Mouse (Mus musculus): Measurements from ENCODE around the gene Adgrd1. TPM values are rescaled to one million over a fixed set of nuclear protein-coding genes. Genes with fewer than 3 reads are reported as not detected.

The Adgrd1 gene
- polyA plus RNA-seq, 1 experiment from 2014 or later = 1.6 TPM

DNA sequence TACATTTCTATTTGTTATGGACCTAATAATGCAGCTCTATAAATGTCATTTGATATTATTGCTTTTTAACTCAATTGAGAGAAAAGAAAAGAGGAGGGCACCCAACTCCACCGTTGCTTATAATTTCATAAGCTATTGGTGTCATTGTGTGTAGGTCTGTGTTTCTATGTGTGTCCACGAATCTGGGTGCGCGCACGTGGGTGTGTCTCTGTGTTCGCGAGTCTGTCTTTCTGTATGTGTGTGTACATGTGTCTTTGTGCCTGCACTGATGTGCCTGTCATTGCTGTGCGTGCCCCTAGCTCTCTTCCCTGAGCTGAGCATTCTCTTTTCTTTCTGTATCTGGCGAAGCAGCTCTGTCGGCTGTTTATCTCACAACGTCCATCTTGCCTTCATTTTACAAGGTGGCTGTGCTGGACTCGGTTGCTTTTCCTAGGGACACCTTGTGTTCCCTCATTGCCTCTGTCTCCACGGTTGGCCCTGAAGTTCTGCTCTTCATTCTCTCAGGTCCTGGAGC is 84.2 kb downstream of the Adgrd1 start:
- no peaks in the 10 kb centered on the region for H3K27me3 ChIP-seq (replicated peaks; ENCODE audit: control insufficient read depth, insufficient read depth, low read length)
- no peak overlapping the region for H3K27ac ChIP-seq (ENCODE audit: low read depth, low read length)
- no peaks in the 10 kb centered on the region for H3K9me3 ChIP-seq (ENCODE audit: control insufficient read depth)
- no peak overlapping the region for H3K4me2 ChIP-seq (replicated peaks; ENCODE audit: low read depth)
- no peak overlapping the region for H3K9ac ChIP-seq (ENCODE audit: low read depth, low read length)
- no peak overlapping the region for H3K4me3 ChIP-seq (ENCODE audit: low read depth, low read length)
- H3K4me1 ChIP-seq (replicated peaks; ENCODE audit: control insufficient read depth, insufficient read depth, low read length) = no peaks in the 10 kb centered on the region
- 72% methylated on average over 13 of the region's 13 CpGs for WGBS
- no peak for TF ChIP-seq CTCF (IDR thresholded peaks at IDR 0.05; ENCODE audit: low read depth)
- ATAC-seq = no peak
- H3K36me3 ChIP-seq (ENCODE audit: control insufficient read depth, insufficient read depth) = no peaks in the 10 kb centered on the region

DNA sequence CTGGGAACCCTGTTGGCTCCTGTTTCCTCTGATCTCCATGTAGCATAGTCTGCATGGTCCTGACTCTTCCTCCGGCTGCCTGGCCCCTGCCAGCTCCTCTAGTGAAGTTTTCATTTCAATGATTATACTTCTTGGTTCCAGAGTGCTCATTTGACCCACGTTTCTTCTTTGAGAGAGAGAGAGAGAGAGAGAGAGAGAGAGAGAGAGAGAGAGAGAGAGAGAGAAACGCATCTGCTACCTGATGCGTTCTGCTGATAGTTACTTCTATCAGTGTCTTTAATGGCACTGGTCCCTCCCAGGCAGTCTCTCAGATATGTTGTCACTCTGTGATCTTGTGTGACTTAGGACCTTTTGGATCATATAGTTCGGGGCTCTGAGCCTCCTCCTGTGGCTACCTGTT is 84.9 kb downstream of the Adgrd1 start:
- Histone ChIP-seq H3K9ac (ENCODE audit: low read depth, low read length) (no peak overlapping the region), H3K4me3 (ENCODE audit: low read depth, low read length) (no peak overlapping the region), H3K4me2 (replicated peaks; ENCODE audit: low read depth) (no peak overlapping the region), H3K36me3 (ENCODE audit: control insufficient read depth, insufficient read depth) (no peaks in the 10 kb centered on the region), H3K4me1 (replicated peaks; ENCODE audit: control insufficient read depth, insufficient read depth, low read length) (no peaks in the 10 kb centered on the region), H3K9me3 (ENCODE audit: control insufficient read depth) (no peaks in the 10 kb centered on the region), H3K27me3 (replicated peaks; ENCODE audit: control insufficient read depth, insufficient read depth, low read length) (no peaks in the 10 kb centered on the region), H3K27ac (ENCODE audit: low read depth, low read length) (no peak overlapping the region)
- 56% methylated on average over 5 of the region's 5 CpGs for WGBS
- no peak for ATAC-seq
- no peak for TF ChIP-seq CTCF (IDR thresholded peaks at IDR 0.05; ENCODE audit: low read depth)

DNA sequence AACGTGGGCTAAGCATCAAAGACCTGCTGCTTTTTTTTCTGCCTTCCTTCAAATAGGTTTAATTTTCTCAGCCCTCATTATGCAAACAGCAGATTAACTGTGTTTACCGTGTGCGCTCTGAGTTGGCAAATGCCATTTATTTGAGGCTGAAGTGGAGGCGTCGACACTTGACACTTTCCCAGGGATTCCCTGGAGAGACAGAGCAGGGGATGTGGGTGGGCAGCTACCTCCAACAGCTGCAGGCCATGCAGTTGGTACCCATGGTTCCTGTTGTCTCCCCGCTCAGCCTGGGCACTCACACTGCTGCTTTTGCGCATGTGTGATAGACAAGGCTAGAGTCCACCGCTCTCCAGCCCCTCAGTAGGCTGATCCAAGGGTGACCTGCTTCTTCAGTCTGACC is 86.0 kb downstream of the Adgrd1 start:
- H3K4me1 ChIP-seq (replicated peaks; ENCODE audit: control insufficient read depth, insufficient read depth, low read length) = no peaks in the 10 kb centered on the region
- TF ChIP-seq CTCF (IDR thresholded peaks at IDR 0.05; ENCODE audit: low read depth) = no peak
- H3K4me2 ChIP-seq (replicated peaks; ENCODE audit: low read depth) = no peak overlapping the region
- no peak overlapping the region for H3K9ac ChIP-seq (ENCODE audit: low read depth, low read length)
- no peak for ATAC-seq
- no peaks in the 10 kb centered on the region for H3K36me3 ChIP-seq (ENCODE audit: control insufficient read depth, insufficient read depth)
- H3K4me3 ChIP-seq (ENCODE audit: low read depth, low read length) = no peak overlapping the region
- 39% methylated on average over 8 of the region's 8 CpGs for WGBS
- H3K27ac ChIP-seq (ENCODE audit: low read depth, low read length) = no peak overlapping the region
- H3K27me3 ChIP-seq (replicated peaks; ENCODE audit: control insufficient read depth, insufficient read depth, low read length) = no peaks in the 10 kb centered on the region
- H3K9me3 ChIP-seq (ENCODE audit: control insufficient read depth) = no peaks in the 10 kb centered on the region

DNA sequence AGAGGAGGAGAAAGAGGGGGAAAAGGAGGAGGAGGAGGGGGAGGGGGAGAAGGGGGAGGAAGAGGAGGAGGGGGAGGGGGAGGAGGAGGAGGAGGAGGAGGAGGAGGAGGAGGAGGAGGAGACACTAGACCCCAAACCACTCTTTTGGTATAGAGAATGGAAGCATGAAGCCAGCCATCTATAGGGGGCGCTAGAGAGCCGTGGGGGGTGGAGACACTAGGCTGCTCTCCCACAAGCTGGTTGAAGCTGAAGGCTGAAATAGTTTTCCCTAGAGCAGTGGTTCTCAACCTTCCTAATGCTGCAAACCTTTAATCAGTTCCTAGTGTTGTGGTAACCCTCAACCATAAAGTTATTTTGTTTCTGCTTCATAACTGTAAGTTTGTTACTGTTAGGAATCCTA is 89.7 kb downstream of the Adgrd1 start:
- no peaks in the 10 kb centered on the region for H3K4me1 ChIP-seq (replicated peaks; ENCODE audit: control insufficient read depth, insufficient read depth, low read length)
- no peak overlapping the region for H3K9ac ChIP-seq (ENCODE audit: low read depth, low read length)
- no peak overlapping the region for H3K4me2 ChIP-seq (replicated peaks; ENCODE audit: low read depth)
- H3K4me3 ChIP-seq (ENCODE audit: low read depth, low read length) = no peak overlapping the region
- no peaks in the 10 kb centered on the region for H3K9me3 ChIP-seq (ENCODE audit: control insufficient read depth)
- WGBS = 4% methylated on average over 2 of the region's 2 CpGs
- ATAC-seq = no peak
- H3K27ac ChIP-seq (ENCODE audit: low read depth, low read length) = no peak overlapping the region
- H3K36me3 ChIP-seq (ENCODE audit: control insufficient read depth, insufficient read depth) = no peaks in the 10 kb centered on the region
- no peaks in the 10 kb centered on the region for H3K27me3 ChIP-seq (replicated peaks; ENCODE audit: control insufficient read depth, insufficient read depth, low read length)
- TF ChIP-seq CTCF (IDR thresholded peaks at IDR 0.05; ENCODE audit: low read depth) = peak; percentile 67

DNA sequence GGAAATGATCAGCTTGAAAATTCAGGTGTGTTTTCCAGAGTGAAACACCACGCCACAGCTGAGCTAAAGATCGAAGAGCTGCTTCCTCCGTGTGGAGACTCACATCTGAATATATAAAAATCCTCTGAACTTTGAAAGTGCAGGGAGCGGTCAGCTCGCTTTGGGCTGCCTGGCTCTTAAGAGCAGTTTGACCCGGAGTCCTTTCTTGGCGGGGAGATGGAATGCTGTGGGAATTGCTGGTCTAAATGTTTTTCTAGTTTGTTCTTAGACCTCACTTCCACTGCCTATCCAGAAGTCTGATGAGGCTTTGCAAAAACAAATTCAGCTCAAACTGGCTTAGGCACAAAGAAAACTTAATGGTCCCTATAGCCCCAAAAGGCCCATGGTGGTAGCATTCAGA is 90.4 kb downstream of the Adgrd1 start:
- H3K36me3 ChIP-seq (ENCODE audit: control insufficient read depth, insufficient read depth) = no peaks in the 10 kb centered on the region
- no peak for TF ChIP-seq CTCF (IDR thresholded peaks at IDR 0.05; ENCODE audit: low read depth)
- WGBS = 73% methylated on average over 7 of the region's 7 CpGs
- ATAC-seq = no peak
- no peaks in the 10 kb centered on the region for H3K9me3 ChIP-seq (ENCODE audit: control insufficient read depth)
- no peak overlapping the region for H3K4me2 ChIP-seq (replicated peaks; ENCODE audit: low read depth)
- H3K4me3 ChIP-seq (ENCODE audit: low read depth, low read length) = no peak overlapping the region
- H3K27me3 ChIP-seq (replicated peaks; ENCODE audit: control insufficient read depth, insufficient read depth, low read length) = no peaks in the 10 kb centered on the region
- no peak overlapping the region for H3K9ac ChIP-seq (ENCODE audit: low read depth, low read length)
- no peak overlapping the region for H3K27ac ChIP-seq (ENCODE audit: low read depth, low read length)
- H3K4me1 ChIP-seq (replicated peaks; ENCODE audit: control insufficient read depth, insufficient read depth, low read length) = no peaks in the 10 kb centered on the region

DNA sequence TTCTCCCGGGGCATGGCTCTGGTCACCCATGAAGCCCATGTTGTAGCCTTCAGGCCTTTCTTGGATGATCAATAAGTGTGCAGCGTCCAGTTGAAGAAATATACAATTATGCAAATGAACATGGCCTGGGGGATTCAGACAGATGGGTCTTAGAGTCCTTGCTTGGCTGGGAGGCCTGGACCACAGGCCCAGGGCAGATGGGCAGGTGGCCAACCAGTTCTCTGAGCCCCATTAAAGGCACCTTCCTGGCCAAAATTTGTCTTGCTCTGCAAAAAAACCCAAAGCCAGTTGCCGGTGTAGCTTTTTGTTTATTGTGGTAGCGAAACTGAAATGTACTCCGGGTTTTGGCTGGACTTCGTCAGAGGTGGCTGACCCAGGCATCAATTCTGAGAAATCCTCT is 92.5 kb downstream of the Adgrd1 start:
- Histone ChIP-seq H3K36me3 (ENCODE audit: control insufficient read depth, insufficient read depth) (no peaks in the 10 kb centered on the region), H3K4me1 (replicated peaks; ENCODE audit: control insufficient read depth, insufficient read depth, low read length) (no peaks in the 10 kb centered on the region), H3K27me3 (replicated peaks; ENCODE audit: control insufficient read depth, insufficient read depth, low read length) (no peaks in the 10 kb centered on the region), H3K4me2 (replicated peaks; ENCODE audit: low read depth) (no peak overlapping the region), H3K9ac (ENCODE audit: low read depth, low read length) (no peak overlapping the region), H3K4me3 (ENCODE audit: low read depth, low read length) (no peak overlapping the region), H3K9me3 (ENCODE audit: control insufficient read depth) (no peaks in the 10 kb centered on the region), H3K27ac (ENCODE audit: low read depth, low read length) (no peak overlapping the region)
- no peak for TF ChIP-seq CTCF (IDR thresholded peaks at IDR 0.05; ENCODE audit: low read depth)
- 67% methylated on average over 6 of the region's 6 CpGs for WGBS
- ATAC-seq = no peak

DNA sequence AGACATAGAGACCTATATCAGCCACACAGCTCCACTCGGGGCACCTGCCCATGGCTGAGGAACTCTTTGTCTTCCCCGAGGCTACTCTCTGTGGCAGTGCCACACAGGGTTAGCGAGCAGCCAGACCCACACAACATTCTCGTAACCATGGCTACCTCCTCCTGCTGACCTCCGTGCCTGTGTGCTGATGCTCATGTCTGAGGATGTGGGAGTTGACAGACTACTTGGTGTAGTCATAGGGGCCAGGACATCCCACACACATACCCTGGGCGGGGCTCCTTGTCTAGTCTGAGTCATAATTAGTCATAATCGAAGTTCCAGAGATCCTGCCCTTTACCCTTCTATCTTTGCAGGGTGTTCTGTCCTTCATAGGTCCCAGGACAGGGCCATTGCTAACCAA is 93.5 kb downstream of the Adgrd1 start:
- WGBS = 71% methylated on average over 7 of the region's 7 CpGs
- ATAC-seq = peak; percentile 33; the same call in 1 of the 2 replicates
- no peak overlapping the region for H3K4me3 ChIP-seq (ENCODE audit: low read depth, low read length)

More for the DNA sequence above, 93.5 kb downstream of the Adgrd1 start:
- Histone ChIP-seq H3K4me2 (replicated peaks; ENCODE audit: low read depth) (no peak overlapping the region), H3K27ac (ENCODE audit: low read depth, low read length) (no peak overlapping the region), H3K9ac (ENCODE audit: low read depth, low read length) (no peak overlapping the region), H3K4me1 (replicated peaks; ENCODE audit: control insufficient read depth, insufficient read depth, low read length) (no peaks in the 10 kb centered on the region), H3K27me3 (replicated peaks; ENCODE audit: control insufficient read depth, insufficient read depth, low read length) (no peaks in the 10 kb centered on the region), H3K9me3 (ENCODE audit: control insufficient read depth) (no peaks in the 10 kb centered on the region), H3K36me3 (ENCODE audit: control insufficient read depth, insufficient read depth) (no peaks in the 10 kb centered on the region)
- no peak for TF ChIP-seq CTCF (IDR thresholded peaks at IDR 0.05; ENCODE audit: low read depth)

Measured in intestine, postnatal 0 days (tissue).